Mouse (Mus musculus) intestine, postnatal 0 days (tissue): ENCODE data around the gene Nme2. TPM values are rescaled to one million over a fixed set of nuclear protein-coding genes. Genes with fewer than 3 reads are reported as not detected.

Experiments
- ATAC-seq: fragments of 200-750 bp; cut with Nextera tagmentation; 2 replicates; pipeline ENCODE4 v1.8.0; 2017; ENCODE audit warnings: mild to moderate bottlenecking, moderate TSS enrichment, moderate library complexity
- H3K27ac ChIP-seq: fragments of 300-500 bp; sonication (generic); 2 replicates; pipeline ENCODE4 v1.5.1; 2014; ENCODE audit warnings: mild to moderate bottlenecking, low read depth, low read length, moderate library complexity
- H3K27me3 ChIP-seq: fragments of 300-500 bp; sonication (generic); replicated peaks from 2 replicates; pipeline ENCODE4 v1.6.1; 2014; ENCODE audit warnings: low read length, mixed read lengths; ENCODE audit not compliant: control insufficient read depth, insufficient read depth
- H3K36me3 ChIP-seq: fragments of 300-500 bp; sonication (generic); 2 replicates; pipeline ENCODE4 v1.6.1; 2014; ENCODE audit warnings: mild to moderate bottlenecking, moderate library complexity; ENCODE audit not compliant: control insufficient read depth, insufficient read depth
- H3K4me1 ChIP-seq: fragments of 300-500 bp; sonication (generic); replicated peaks from 2 replicates; pipeline ENCODE4 v1.6.1; 2014; ENCODE audit warnings: antibody characterized with exemption, low read length, mixed read lengths; ENCODE audit not compliant: control insufficient read depth, insufficient read depth
- H3K4me2 ChIP-seq: fragments of 300-500 bp; sonication (generic); replicated peaks from 2 replicates; pipeline ENCODE4 v1.6.1; 2014; ENCODE audit warnings: low read depth, mild to moderate bottlenecking, moderate library complexity
- H3K4me3 ChIP-seq: fragments of 300-500 bp; sonication (generic); 2 replicates; pipeline ENCODE4 v1.5.1; 2014; ENCODE audit warnings: low read depth, low read length
- H3K9ac ChIP-seq: fragments of 300-500 bp; sonication (generic); 2 replicates; pipeline ENCODE4 v1.6.1; 2014; ENCODE audit warnings: mild to moderate bottlenecking, low read depth, low read length
- H3K9me3 ChIP-seq: fragments of 300-500 bp; sonication (generic); 2 replicates; pipeline ENCODE4 v1.6.1; 2016; ENCODE audit warnings: mixed run types; ENCODE audit not compliant: control insufficient read depth
- CTCF ChIP-seq: sonication (generic); IDR thresholded peaks from 2 replicates; pipeline ENCODE4 v1.5.1; 2016; ENCODE audit warnings: low read depth, mild to moderate bottlenecking, control low read depth, antibody characterized with exemption, moderate library complexity
- WGBS: fragments of 180-500 bp; shearing (Covaris S2); extraction: QIAGEN DNeasy Blood & Tissue Kit; methylation state at CpG from one replicate; pipeline ENCODE4 v1.1.7; 2014; 5-methylcytosine and 5-hydroxymethylcytosine counted together
- polyA plus RNA-seq: library from polyadenylated mRNA; unstranded; fragments of >200 nt; fragmentation: Nextera tagmentation; extraction: Ambion mirVana; gene quantifications from 2 replicates; pipeline ENCODE4 v1.2.1, GENCODE M21; 2015

Nme2 gene
- polyA plus RNA-seq, 1 experiment from 2014 or later: 400 TPM

GRCm38 (mm10) chr11:93985265-93985664 is 29.2 kb upstream of the Nme2 start:
- no peaks in the 10 kb centered on the region for H3K27me3 ChIP-seq
- H3K4me2 ChIP-seq: no peak overlapping the region
- no peaks in the 10 kb centered on the region for H3K9me3 ChIP-seq
- no peak overlapping the region for H3K27ac ChIP-seq
- TF ChIP-seq CTCF: no peak
- 0 out of 2 replicates have a peak, but pooled peaks cover 3% of the 10 kb centered on the region for H3K4me1 ChIP-seq
- no peak overlapping the region for H3K9ac ChIP-seq
- no peak overlapping the region for H3K4me3 ChIP-seq
- H3K36me3 ChIP-seq: no peaks in the 10 kb centered on the region
- no peak for ATAC-seq
- 81% methylated on average over 5 of the region's 5 CpGs for WGBS

GRCm38 (mm10) chr11:93984619-93985018 is 28.6 kb upstream of the Nme2 start:
- TF ChIP-seq CTCF: no peak
- ATAC-seq: no peak
- Histone ChIP-seq H3K9ac (no peak overlapping the region), H3K9me3 (no peaks in the 10 kb centered on the region), H3K4me1 (0 out of 2 replicates have a peak, but pooled peaks cover 3% of the 10 kb centered on the region), H3K4me3 (no peak overlapping the region), H3K27me3 (no peaks in the 10 kb centered on the region), H3K4me2 (no peak overlapping the region), H3K36me3 (no peaks in the 10 kb centered on the region), H3K27ac (no peak overlapping the region)
- 90% methylated on average over 3 of the region's 3 CpGs for WGBS

- 19% methylated on average over 6 of the region's 6 CpGs for WGBS
- no peak for ATAC-seq
- no peak overlapping the region for H3K4me2 ChIP-seq
Measured at GRCm38 (mm10) chr11:93979502-93980049, 23.5 kb upstream of the Nme2 start.

GRCm38 (mm10) chr11:93972951-93973350 is 16.9 kb upstream of the Nme2 start:
- Histone ChIP-seq H3K36me3 (no peaks in the 10 kb centered on the region), H3K9ac (no peak overlapping the region), H3K4me2 (no peak overlapping the region), H3K9me3 (no peaks in the 10 kb centered on the region), H3K4me3 (no peak overlapping the region), H3K27ac (no peak overlapping the region), H3K27me3 (no peaks in the 10 kb centered on the region), H3K4me1 (no peaks in the 10 kb centered on the region)
- ATAC-seq: no peak
- 88% methylated on average over 5 of the region's 5 CpGs for whole genome bisulfite sequencing
- no peak for TF ChIP-seq CTCF

More at GRCm38 (mm10) chr11:93979502-93980049, 23.5 kb upstream of the Nme2 start:
- Histone ChIP-seq H3K4me3 (no peak overlapping the region), H3K4me1 (no peaks in the 10 kb centered on the region), H3K9me3 (no peaks in the 10 kb centered on the region), H3K9ac (no peak overlapping the region), H3K27ac (no peak overlapping the region), H3K27me3 (no peaks in the 10 kb centered on the region), H3K36me3 (no peaks in the 10 kb centered on the region)
- no peak for TF ChIP-seq CTCF

- no peaks in the 10 kb centered on the region for H3K4me1 ChIP-seq
- H3K27me3 ChIP-seq: no peaks in the 10 kb centered on the region
- H3K9ac ChIP-seq: no peak overlapping the region
- no peak overlapping the region for H3K4me2 ChIP-seq
- no peak overlapping the region for H3K27ac ChIP-seq
- H3K9me3 ChIP-seq: no peaks in the 10 kb centered on the region
- no peak for TF ChIP-seq CTCF
- H3K4me3 ChIP-seq: no peak overlapping the region
- 67% methylated on average over 1 of the region's 1 CpGs for WGBS
- ATAC-seq: no peak
- peaks cover 10% of the 10 kb centered on the region for H3K36me3 ChIP-seq
Measured at GRCm38 (mm10) chr11:93969799-93970198, 13.7 kb upstream of the Nme2 start.

- ATAC-seq: no peak
- WGBS: 92% methylated on average over 6 of the region's 6 CpGs
- Histone ChIP-seq H3K27me3 (no peaks in the 10 kb centered on the region), H3K36me3 (peaks cover 11% of the 10 kb centered on the region), H3K4me2 (no peak overlapping the region; the same call in 1 of the 2 replicates), H3K4me3 (no peak overlapping the region), H3K27ac (no peak overlapping the region), H3K9me3 (no peaks in the 10 kb centered on the region), H3K4me1 (no peaks in the 10 kb centered on the region), H3K9ac (no peak overlapping the region)
- TF ChIP-seq CTCF: no peak
Measured at GRCm38 (mm10) chr11:93969171-93969570, 13.1 kb upstream of the Nme2 start.

GRCm38 (mm10) chr11:93968848-93969128 is 12.7 kb upstream of the Nme2 start:
- no peak overlapping the region for H3K27ac ChIP-seq
- WGBS: 33% methylated on average over 6 of the region's 6 CpGs
- H3K9me3 ChIP-seq: no peaks in the 10 kb centered on the region
- H3K9ac ChIP-seq: no peak overlapping the region
- no peaks in the 10 kb centered on the region for H3K27me3 ChIP-seq
- peak overlapping the region; percentile 9; the same call in 1 of the 2 replicates for H3K4me3 ChIP-seq
- no peak for TF ChIP-seq CTCF
- peak overlapping the region; percentile 48; the same call in 1 of the 2 replicates for H3K4me2 ChIP-seq
- no peaks in the 10 kb centered on the region for H3K4me1 ChIP-seq
- no peak for ATAC-seq
- H3K36me3 ChIP-seq: peaks cover 12% of the 10 kb centered on the region
